Mouse (Mus musculus): ENCODE measurements around the gene Syngap1.

- TF ChIP-seq CTCF (IDR thresholded peaks at IDR 0.05; ENCODE audit: low read depth) (no peak), EP300 (optimal IDR thresholded peaks at IDR 0.05) (no peak)
Measured at GRCm38 (mm10) chr17:26974547-26974946, 33.5 kb downstream of the Syngap1 start.
